Mouse (Mus musculus) mature B cell (primary cell): ENCODE data around the gene Acnat1.
"Not testable (repeated sequence)": the region's sequence is repeated elsewhere in the genome, so short reads cannot be mapped to it uniquely, and the experiment has no call there.

ENCODE experiments used
- in situ Hi-C: fragments of 300-500 bp; cut with MboI; formaldehyde crosslinking; loops from 2 replicates; pipeline ENCODE4 v1.14.3; 2019

Acnat1 gene

GRCm38 (mm10) chr4:49456171-49456570 lies 17.5 kb downstream of the Acnat1 start:
- in situ Hi-C loops, result no loop called here

- in situ Hi-C loops, result no loop called here
These were observed 21.7 kb downstream of the Acnat1 start for GRCm38 (mm10) chr4:49451848-49452551.

GRCm38 (mm10) chr4:49451133-49451847 lies 22.4 kb downstream of the Acnat1 start:
- in situ Hi-C loops, result not testable (repeated sequence)

GRCm38 (mm10) chr4:49436968-49437367 lies 36.7 kb downstream of the Acnat1 start:
- in situ Hi-C loops, result not testable (repeated sequence)

GRCm38 (mm10) chr4:49410151-49410550 lies 63.6 kb downstream of the Acnat1 start:
- in situ Hi-C loops, result not testable (repeated sequence)

GRCm38 (mm10) chr4:49407957-49408356 lies 65.8 kb downstream of the Acnat1 start, which contains the start of gene Acnat2:
Gene Acnat2 (minus strand): TSS chr4:49408151.
- in situ Hi-C loops, result not testable (repeated sequence)
